Mouse (Mus musculus) spleen, adult 2 months (tissue): ENCODE measurements at regions not wholly inside any gene's neighbourhood (a gene's known extent, or its start where the extent isn't known, plus 50 kb on each side); places are given as distances from the start of the nearest gene placed in this dataset.

ENCODE experiments used
- DNase-seq, 2 experiments: peaks; one replicate each; pipeline versions ENCODE4 v3.0.0 to v3.0.0-alpha.2; 2012 to 2021; ENCODE audit warnings: low spot score in 2 of 2, low read depth in 1 of 2
- H3K27ac ChIP-seq: fragments of 200-500 bp; 2 replicates; pipeline ENCODE4 v1.5.1; 2012; ENCODE audit warnings: low read length, inconsistent platforms; ENCODE audit not compliant: insufficient read depth
- H3K27me3 ChIP-seq: fragments of 200-500 bp; 2 replicates; pipeline ENCODE4 v1.6.1; 2012; ENCODE audit warnings: mild to moderate bottlenecking, moderate library complexity, low read length, inconsistent platforms; ENCODE audit not compliant: control insufficient read depth, insufficient read depth
- H3K36me3 ChIP-seq: fragments of 200-500 bp; 2 replicates; pipeline ENCODE4 v1.6.1; 2012; ENCODE audit warnings: mild to moderate bottlenecking, low read length, inconsistent platforms; ENCODE audit not compliant: control insufficient read depth, insufficient read depth
- H3K4me1 ChIP-seq: fragments of 200-500 bp; 2 replicates; pipeline ENCODE4 v1.6.1; 2011; ENCODE audit warnings: inconsistent platforms; ENCODE audit not compliant: control insufficient read depth, insufficient read depth, insufficient read length
- H3K4me3 ChIP-seq: fragments of 200-500 bp; 2 replicates; pipeline ENCODE4 v1.5.1; 2011; ENCODE audit warnings: mild to moderate bottlenecking, inconsistent platforms; ENCODE audit not compliant: insufficient read depth, insufficient read length; ENCODE audit errors: extremely low read depth
- CTCF ChIP-seq: fragments of 200-500 bp; IDR thresholded peaks from 2 replicates; pipeline ENCODE4 v1.5.1; 2011; ENCODE audit warnings: mild to moderate bottlenecking, inconsistent platforms; ENCODE audit not compliant: insufficient read depth, insufficient read length, insufficient replicate concordance; ENCODE audit errors: extremely low read depth
- POLR2A ChIP-seq: fragments of 200-500 bp; IDR thresholded peaks from 2 replicates; pipeline ENCODE4 v1.6.1; 2011; ENCODE audit warnings: low read depth, low read length, inconsistent platforms
- WGBS: fragments of 180-500 bp; shearing (Covaris S2); methylation state at CpG from one replicate; pipeline ENCODE4 v1.1.7; 2018; 5-methylcytosine and 5-hydroxymethylcytosine counted together

DNA sequence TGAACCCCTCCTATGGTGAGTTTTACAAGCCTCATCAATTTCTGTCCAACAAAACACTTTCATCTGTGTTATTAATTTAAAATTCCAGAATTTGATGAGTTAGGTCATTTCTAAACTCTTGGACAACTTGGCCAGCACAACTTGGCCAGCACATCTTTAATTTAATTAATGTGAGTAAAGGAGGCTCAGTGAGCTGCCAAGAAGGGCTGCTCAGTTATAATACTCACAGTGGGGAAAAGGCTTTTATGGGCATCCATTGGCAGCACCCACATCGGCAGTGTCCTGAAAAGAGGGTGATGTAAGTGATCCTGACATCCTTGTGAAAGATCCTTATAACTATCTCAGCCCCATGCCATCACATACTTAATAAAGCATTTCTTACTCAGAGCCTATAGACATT is 359.2 kb upstream of the Gm6657 start:
- no peaks in the 10 kb centered on the region for H3K27me3 ChIP-seq

DNA sequence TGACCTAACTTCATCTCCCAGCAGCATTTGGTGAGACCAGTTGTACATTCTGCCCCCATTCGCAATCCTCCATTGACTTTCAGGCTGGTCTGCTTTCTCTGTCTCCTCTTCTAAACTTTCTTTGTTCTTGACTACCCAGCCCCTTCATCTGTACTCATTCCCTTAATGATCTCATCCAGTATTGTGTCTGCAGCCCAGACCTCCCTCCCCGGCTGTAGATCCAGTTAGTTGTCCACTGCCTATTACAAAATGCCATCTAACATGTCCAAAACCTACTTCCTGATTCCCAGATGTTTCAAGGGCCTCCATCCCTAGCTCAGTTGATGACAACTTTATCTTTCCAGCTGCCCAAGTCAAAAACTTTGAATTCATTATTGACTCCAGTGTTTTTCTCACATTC is 357.8 kb upstream of the Gm6657 start:
- 86% methylated on average over 2 of the region's 2 CpGs for WGBS
- no peaks in the 10 kb centered on the region for H3K4me1 ChIP-seq
- TF ChIP-seq CTCF, result no peak
- no peak for TF ChIP-seq POLR2A
- H3K27me3 ChIP-seq, result no peaks in the 10 kb centered on the region
- no peak overlapping the region for H3K4me3 ChIP-seq
- H3K36me3 ChIP-seq, result no peaks in the 10 kb centered on the region
- no peak overlapping the region for H3K27ac ChIP-seq
- no peak for DNase-seq

More for the DNA sequence above, 359.2 kb upstream of the Gm6657 start:
- no peak for DNase-seq
- TF ChIP-seq POLR2A, result no peak
- no peak for TF ChIP-seq CTCF
- WGBS, result 79% methylated on average over 1 of the region's 1 CpGs
- Histone ChIP-seq H3K4me1 (no peaks in the 10 kb centered on the region), H3K36me3 (no peaks in the 10 kb centered on the region), H3K4me3 (no peak overlapping the region), H3K27ac (no peak overlapping the region)

- DNase-seq, result no peak
- no peak for TF ChIP-seq POLR2A
- TF ChIP-seq CTCF, result no peak
- Histone ChIP-seq H3K36me3 (no peaks in the 10 kb centered on the region), H3K27ac (no peak overlapping the region), H3K4me3 (no peak overlapping the region), H3K4me1 (no peaks in the 10 kb centered on the region), H3K27me3 (no peaks in the 10 kb centered on the region)
- WGBS, result 86% methylated on average over 7 of the region's 7 CpGs
These were observed 352.1 kb upstream of the Gm6657 start for GRCm38 (mm10) chr12:77841844-77842415.

DNA sequence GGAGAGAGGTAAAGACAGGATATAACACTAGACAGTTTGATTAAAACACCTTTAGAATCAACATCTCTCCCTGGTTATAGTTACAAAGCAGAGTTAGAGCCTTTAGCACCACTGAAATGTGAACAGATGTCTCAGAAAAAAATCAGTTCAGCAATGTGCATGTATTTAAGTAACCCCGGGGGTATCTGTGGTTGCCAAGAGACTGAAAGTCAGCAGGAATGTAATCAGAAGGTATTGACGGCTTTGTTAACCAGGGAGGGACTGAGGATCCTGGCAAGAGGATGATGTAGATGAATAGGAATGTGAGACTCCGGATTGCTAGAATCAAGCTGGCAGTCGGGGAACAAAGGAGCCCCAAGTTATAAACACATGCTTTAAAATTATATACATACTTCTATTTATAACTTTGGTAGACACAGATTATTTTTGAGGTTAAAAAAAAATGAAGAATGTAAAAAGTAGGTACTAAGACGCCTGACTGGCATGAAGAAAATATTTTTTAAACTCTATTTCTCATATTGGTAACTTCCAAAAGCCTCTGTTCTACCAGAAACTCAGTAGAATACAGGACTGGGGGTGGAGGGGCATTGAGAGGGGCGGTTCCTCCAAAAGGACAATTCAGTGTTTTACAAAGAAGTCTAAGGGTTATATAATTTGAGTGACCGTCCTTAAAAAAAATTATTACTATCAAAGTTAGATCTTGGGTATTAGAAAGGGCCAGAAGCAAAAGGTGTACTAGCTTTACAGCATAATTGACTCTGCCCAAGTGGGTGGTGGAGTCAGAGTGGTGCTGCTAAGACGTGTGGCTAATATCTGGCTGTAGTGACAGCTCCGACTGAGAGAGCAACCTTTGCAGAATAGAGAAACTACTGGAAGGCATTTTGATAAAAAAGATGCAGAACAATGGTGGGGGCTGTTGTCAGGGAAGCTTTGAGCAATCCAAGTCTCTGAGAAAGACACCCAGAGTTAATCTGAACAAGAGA is 341.2 kb upstream of the Gm6657 start:
- 64% methylated on average over 9 of the region's 9 CpGs for WGBS
- TF ChIP-seq CTCF (no peak), POLR2A (no peak)
- Histone ChIP-seq H3K4me3 (no peak overlapping the region), H3K4me1 (no peaks in the 10 kb centered on the region), H3K36me3 (no peaks in the 10 kb centered on the region), H3K27me3 (no peaks in the 10 kb centered on the region), H3K27ac (no peak overlapping the region)
- DNase-seq, result no peak

- WGBS, result 89% methylated on average over 15 of the region's 15 CpGs
These were observed 339.6 kb upstream of the Gm6657 start for GRCm38 (mm10) chr12:77854281-77855075.

GRCm38 (mm10) chr12:77855796-77856195 is 338.2 kb upstream of the Gm6657 start:
- H3K36me3 ChIP-seq, result no peaks in the 10 kb centered on the region
- H3K27ac ChIP-seq, result no peak overlapping the region
- no peaks in the 10 kb centered on the region for H3K27me3 ChIP-seq
- H3K4me3 ChIP-seq, result no peak overlapping the region
- DNase-seq, result no peak
- 93% methylated on average over 12 of the region's 12 CpGs for WGBS
- no peaks in the 10 kb centered on the region for H3K4me1 ChIP-seq
- TF ChIP-seq CTCF (no peak), POLR2A (no peak)

More at GRCm38 (mm10) chr12:77854281-77855075, 339.6 kb upstream of the Gm6657 start:
- DNase-seq, result no peak
- no peaks in the 10 kb centered on the region for H3K4me1 ChIP-seq
- TF ChIP-seq CTCF (no peak), POLR2A (no peak)
- H3K27me3 ChIP-seq, result no peaks in the 10 kb centered on the region
- no peak overlapping the region for H3K4me3 ChIP-seq
- H3K36me3 ChIP-seq, result no peaks in the 10 kb centered on the region
- H3K27ac ChIP-seq, result no peak overlapping the region
